Mouse (Mus musculus) thymus, adult 18-20 months (tissue): ENCODE data around the gene Slc25a48.

Source experiments
- DNase-seq, 2 experiments: peaks; one replicate each; pipeline ENCODE4 v3.0.0; 2022; ENCODE audit warnings: mixed read lengths in 2 of 2

Slc25a48 gene

DNA sequence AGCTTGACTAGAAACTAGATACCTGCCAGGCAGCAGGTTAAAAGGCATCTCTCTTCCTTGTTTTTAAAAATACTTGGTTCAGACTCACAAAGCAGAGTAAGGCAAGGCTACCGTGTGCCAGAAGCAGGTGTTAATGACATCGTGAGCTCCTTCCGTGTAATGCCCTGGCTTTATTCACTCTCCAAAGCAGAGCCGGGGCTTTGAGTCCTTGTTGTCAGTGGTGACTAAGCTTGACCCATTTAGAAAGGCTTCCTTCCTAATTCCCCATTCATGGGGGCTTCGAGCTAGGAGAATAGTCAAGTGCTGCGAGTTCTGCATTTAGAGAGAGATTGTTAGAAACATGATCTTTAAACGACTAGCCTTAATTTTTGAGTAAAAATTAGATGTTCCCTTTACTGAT lies 78.7 kb downstream of the Slc25a48 start:
- no peak for DNase-seq

DNA sequence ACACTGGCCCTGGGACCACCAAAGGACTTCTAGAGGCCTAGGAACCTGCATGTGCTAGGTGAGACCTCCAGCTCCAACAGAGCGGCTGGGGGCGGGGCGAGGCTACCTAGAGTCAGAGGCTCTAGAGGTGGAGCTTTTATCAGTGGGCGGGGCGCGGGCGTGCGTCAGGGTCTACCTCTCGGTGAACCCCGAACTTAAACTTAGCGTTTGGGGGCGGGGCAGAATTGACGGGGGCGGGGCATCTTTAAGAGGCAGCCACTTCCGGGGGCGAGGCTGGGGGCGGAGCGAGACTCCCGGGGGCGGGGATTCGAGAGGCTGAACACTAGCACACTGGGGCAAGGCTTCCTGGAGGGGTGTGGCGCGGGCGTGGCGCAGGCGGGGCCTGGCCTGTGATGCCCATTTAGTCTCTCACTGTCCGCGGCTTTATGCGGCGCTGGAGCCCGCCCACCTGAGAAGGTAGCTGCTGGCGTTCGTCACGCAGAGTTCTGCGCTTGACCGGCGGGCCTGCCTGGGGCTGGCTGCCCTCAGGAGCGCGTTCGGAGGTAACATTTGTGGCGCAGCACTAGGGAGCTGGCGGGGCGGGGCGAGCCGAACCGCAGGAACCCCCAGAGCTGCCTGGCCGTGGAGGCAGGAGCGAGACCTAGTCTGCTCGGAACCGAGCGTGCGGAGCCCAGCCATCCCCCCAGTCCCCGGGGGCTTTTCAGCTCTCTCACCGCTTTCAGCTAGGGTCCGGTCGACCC lies 84.1 kb downstream of the Slc25a48 start, which contains the start of gene Fbxl21:
Fbxl21 (plus strand) TSS at position 392 of the 740 bp plus-strand sequence.
- peak; percentile 83 to 86 for DNase-seq

DNA sequence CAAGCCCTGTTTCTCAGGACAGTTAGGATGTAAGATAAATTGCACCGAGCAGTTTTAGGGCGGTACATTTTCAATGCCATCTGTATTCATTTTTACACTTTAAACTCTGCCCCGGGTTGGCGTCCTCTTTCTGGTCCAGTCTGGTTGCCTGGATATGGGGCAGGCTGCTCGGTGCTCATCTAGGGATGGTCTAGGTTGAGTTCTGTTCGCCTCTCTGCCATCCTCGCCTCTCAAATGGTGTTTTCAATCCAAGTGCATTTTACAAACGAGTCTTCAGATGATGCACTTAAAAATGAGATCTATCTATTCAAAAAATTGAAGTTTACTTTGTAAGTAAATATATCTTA lies 84.6 kb downstream of the Slc25a48 start:
- no peak for DNase-seq
